Mouse (Mus musculus): Measurements from ENCODE around the gene Phactr1. TPM values are rescaled to one million over a fixed set of nuclear protein-coding genes. Genes with fewer than 3 reads are reported as not detected.

Phactr1 gene
- polyA plus RNA-seq, 1 experiment from 2014 or later, result 58.4 TPM

- 0 out of 2 replicates have a peak overlapping the region, but pooled peaks have one; percentile 26 for H3K9ac ChIP-seq (replicated peaks; ENCODE audit: low read depth, low read length)
- H3K36me3 ChIP-seq (ENCODE audit: control insufficient read depth, insufficient read depth, low read length), result 0 out of 2 replicates have a peak, but pooled peaks cover 4% of the 10 kb centered on the region
- 66% methylated on average over 10 of the region's 10 CpGs for WGBS
- no peaks in the 10 kb centered on the region for H3K9me3 ChIP-seq (ENCODE audit: control insufficient read depth, low read length)
- no peak for ATAC-seq (ENCODE audit: low read depth)
- H3K27me3 ChIP-seq (ENCODE audit: control insufficient read depth, insufficient read depth, low read length), result no peaks in the 10 kb centered on the region
- H3K4me2 ChIP-seq (ENCODE audit: low read depth, low read length), result no peak overlapping the region
- no peak overlapping the region for H3K4me3 ChIP-seq (ENCODE audit: low read depth, low read length)
- H3K4me1 ChIP-seq (ENCODE audit: control insufficient read depth, insufficient read depth, low read length), result no peaks in the 10 kb centered on the region
- H3K27ac ChIP-seq (ENCODE audit: low read depth, low read length), result peak overlapping the region; percentile 35; the same call in 1 of the 2 replicates
Measured at GRCm38 (mm10) chr13:43131741-43132191, 451.3 kb downstream of the Phactr1 start.

DNA sequence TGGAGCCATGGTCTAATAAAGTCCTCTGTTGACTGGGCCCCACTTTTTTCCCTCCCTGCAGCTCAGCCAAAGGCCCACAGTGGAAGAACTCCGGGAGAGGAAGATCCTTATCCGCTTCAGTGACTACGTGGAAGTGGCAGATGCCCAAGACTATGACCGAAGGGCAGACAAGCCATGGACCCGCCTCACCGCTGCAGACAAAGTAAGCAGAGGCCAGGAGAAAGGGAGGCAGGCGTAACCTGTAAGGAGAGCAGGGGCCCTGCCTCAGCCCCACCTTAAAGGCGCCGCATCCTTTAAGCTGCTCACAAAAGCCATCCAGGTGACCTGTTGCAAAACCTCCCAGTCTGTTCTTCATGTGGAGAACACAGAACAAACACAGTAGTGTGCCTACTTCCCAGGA, 452.4 kb downstream of the Phactr1 start:
- no peaks in the 10 kb centered on the region for H3K9me3 ChIP-seq (ENCODE audit: control insufficient read depth, low read length)
- 0 out of 2 replicates have a peak, but pooled peaks cover 4% of the 10 kb centered on the region for H3K36me3 ChIP-seq (ENCODE audit: control insufficient read depth, insufficient read depth, low read length)
- H3K4me1 ChIP-seq (ENCODE audit: control insufficient read depth, insufficient read depth, low read length), result no peaks in the 10 kb centered on the region
- WGBS, result 81% methylated on average over 9 of the region's 9 CpGs
- H3K4me2 ChIP-seq (ENCODE audit: low read depth, low read length), result no peak overlapping the region
- no peaks in the 10 kb centered on the region for H3K27me3 ChIP-seq (ENCODE audit: control insufficient read depth, insufficient read depth, low read length)
- no peak overlapping the region for H3K27ac ChIP-seq (ENCODE audit: low read depth, low read length)
- no peak for ATAC-seq (ENCODE audit: low read depth)
- no peak overlapping the region for H3K4me3 ChIP-seq (ENCODE audit: low read depth, low read length)
- H3K9ac ChIP-seq (replicated peaks; ENCODE audit: low read depth, low read length), result no peak overlapping the region

DNA sequence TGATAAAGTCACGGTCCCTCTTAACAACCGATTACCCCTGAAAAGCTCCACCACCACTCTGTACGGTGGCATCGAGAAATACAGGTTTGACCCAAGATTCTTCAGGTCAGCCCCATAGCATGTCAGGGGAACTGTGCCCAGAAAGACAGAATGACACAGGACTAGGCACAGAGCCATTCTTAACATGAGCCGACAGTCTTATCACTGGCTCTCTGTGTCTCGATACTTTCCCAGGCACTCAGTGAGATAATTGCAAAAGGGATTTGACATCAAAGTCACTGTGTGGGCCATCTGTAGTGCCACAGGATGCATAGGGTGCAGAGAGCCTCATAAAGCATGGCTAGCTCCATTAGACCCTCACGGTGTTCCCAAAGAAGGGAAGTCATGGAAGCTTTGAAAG, 453.0 kb downstream of the Phactr1 start:
- 84% methylated on average over 7 of the region's 7 CpGs for WGBS
- ATAC-seq (ENCODE audit: low read depth), result no peak
- H3K9me3 ChIP-seq (ENCODE audit: control insufficient read depth, low read length), result no peaks in the 10 kb centered on the region

GRCm38 (mm10) chr13:43134468-43134867, 454.0 kb downstream of the Phactr1 start:
- Histone ChIP-seq H3K9me3 (ENCODE audit: control insufficient read depth, low read length) (no peaks in the 10 kb centered on the region), H3K4me3 (ENCODE audit: low read depth, low read length) (no peak overlapping the region), H3K9ac (replicated peaks; ENCODE audit: low read depth, low read length) (no peak overlapping the region), H3K4me2 (ENCODE audit: low read depth, low read length) (no peak overlapping the region), H3K36me3 (ENCODE audit: control insufficient read depth, insufficient read depth, low read length) (0 out of 2 replicates have a peak, but pooled peaks cover 4% of the 10 kb centered on the region), H3K4me1 (ENCODE audit: control insufficient read depth, insufficient read depth, low read length) (no peaks in the 10 kb centered on the region), H3K27me3 (ENCODE audit: control insufficient read depth, insufficient read depth, low read length) (no peaks in the 10 kb centered on the region), H3K27ac (ENCODE audit: low read depth, low read length) (no peak overlapping the region)
- WGBS, result 72% methylated on average over 4 of the region's 4 CpGs
- ATAC-seq (ENCODE audit: low read depth), result no peak

More for the DNA sequence above, 453.0 kb downstream of the Phactr1 start:
- H3K4me1 ChIP-seq (ENCODE audit: control insufficient read depth, insufficient read depth, low read length), result no peaks in the 10 kb centered on the region
- no peak overlapping the region for H3K27ac ChIP-seq (ENCODE audit: low read depth, low read length)
- no peak overlapping the region for H3K9ac ChIP-seq (replicated peaks; ENCODE audit: low read depth, low read length)
- no peak overlapping the region for H3K4me2 ChIP-seq (ENCODE audit: low read depth, low read length)
- no peaks in the 10 kb centered on the region for H3K27me3 ChIP-seq (ENCODE audit: control insufficient read depth, insufficient read depth, low read length)
- H3K36me3 ChIP-seq (ENCODE audit: control insufficient read depth, insufficient read depth, low read length), result 0 out of 2 replicates have a peak, but pooled peaks cover 4% of the 10 kb centered on the region
- H3K4me3 ChIP-seq (ENCODE audit: low read depth, low read length), result no peak overlapping the region

GRCm38 (mm10) chr13:43144720-43145418, 464.4 kb downstream of the Phactr1 start:
- Histone ChIP-seq H3K9me3 (ENCODE audit: control insufficient read depth, low read length) (no peaks in the 10 kb centered on the region), H3K36me3 (ENCODE audit: control insufficient read depth, insufficient read depth, low read length) (no peaks in the 10 kb centered on the region), H3K4me2 (ENCODE audit: low read depth, low read length) (no peak overlapping the region), H3K9ac (replicated peaks; ENCODE audit: low read depth, low read length) (no peak overlapping the region), H3K4me3 (ENCODE audit: low read depth, low read length) (no peak overlapping the region), H3K27ac (ENCODE audit: low read depth, low read length) (no peak overlapping the region), H3K27me3 (ENCODE audit: control insufficient read depth, insufficient read depth, low read length) (no peaks in the 10 kb centered on the region), H3K4me1 (ENCODE audit: control insufficient read depth, insufficient read depth, low read length) (no peaks in the 10 kb centered on the region)
- whole genome bisulfite sequencing, result 82% methylated on average over 7 of the region's 7 CpGs
- ATAC-seq (ENCODE audit: low read depth), result no peak

- Histone ChIP-seq H3K9ac (replicated peaks; ENCODE audit: low read depth, low read length) (no peak overlapping the region), H3K4me1 (ENCODE audit: control insufficient read depth, insufficient read depth, low read length) (no peaks in the 10 kb centered on the region), H3K36me3 (ENCODE audit: control insufficient read depth, insufficient read depth, low read length) (peaks cover 6% of the 10 kb centered on the region; the same call in 1 of the 2 replicates), H3K4me3 (ENCODE audit: low read depth, low read length) (no peak overlapping the region), H3K27ac (ENCODE audit: low read depth, low read length) (no peak overlapping the region), H3K4me2 (ENCODE audit: low read depth, low read length) (no peak overlapping the region), H3K27me3 (ENCODE audit: control insufficient read depth, insufficient read depth, low read length) (no peaks in the 10 kb centered on the region), H3K9me3 (ENCODE audit: control insufficient read depth, low read length) (no peaks in the 10 kb centered on the region)
- ATAC-seq (ENCODE audit: low read depth), result no peak
- 42% methylated on average over 8 of the region's 8 CpGs for WGBS
Measured at GRCm38 (mm10) chr13:43146515-43147258, 466.3 kb downstream of the Phactr1 start.

- Histone ChIP-seq H3K4me1 (ENCODE audit: control insufficient read depth, insufficient read depth, low read length) (no peaks in the 10 kb centered on the region), H3K4me2 (ENCODE audit: low read depth, low read length) (no peak overlapping the region), H3K27ac (ENCODE audit: low read depth, low read length) (no peak overlapping the region), H3K9ac (replicated peaks; ENCODE audit: low read depth, low read length) (no peak overlapping the region), H3K9me3 (ENCODE audit: control insufficient read depth, low read length) (no peaks in the 10 kb centered on the region), H3K4me3 (ENCODE audit: low read depth, low read length) (no peak overlapping the region), H3K36me3 (ENCODE audit: control insufficient read depth, insufficient read depth, low read length) (peaks cover 12% of the 10 kb centered on the region; the same call in 1 of the 2 replicates), H3K27me3 (ENCODE audit: control insufficient read depth, insufficient read depth, low read length) (no peaks in the 10 kb centered on the region)
- 69% methylated on average over 4 of the region's 4 CpGs for WGBS
- ATAC-seq (ENCODE audit: low read depth), result no peak
Measured at GRCm38 (mm10) chr13:43148692-43149091, 468.3 kb downstream of the Phactr1 start.

- H3K4me1 ChIP-seq (ENCODE audit: control insufficient read depth, insufficient read depth, low read length), result no peaks in the 10 kb centered on the region
- H3K27me3 ChIP-seq (ENCODE audit: control insufficient read depth, insufficient read depth, low read length), result no peaks in the 10 kb centered on the region
- H3K27ac ChIP-seq (ENCODE audit: low read depth, low read length), result no peak overlapping the region
- H3K4me3 ChIP-seq (ENCODE audit: low read depth, low read length), result no peak overlapping the region
- H3K9me3 ChIP-seq (ENCODE audit: control insufficient read depth, low read length), result no peaks in the 10 kb centered on the region
- ATAC-seq (ENCODE audit: low read depth), result no peak
- peaks cover 13% of the 10 kb centered on the region; the same call in 1 of the 2 replicates for H3K36me3 ChIP-seq (ENCODE audit: control insufficient read depth, insufficient read depth, low read length)
- no peak overlapping the region for H3K9ac ChIP-seq (replicated peaks; ENCODE audit: low read depth, low read length)
- no peak overlapping the region for H3K4me2 ChIP-seq (ENCODE audit: low read depth, low read length)
- 88% methylated on average over 3 of the region's 3 CpGs for WGBS
Measured at GRCm38 (mm10) chr13:43149661-43150060, 469.2 kb downstream of the Phactr1 start.

DNA sequence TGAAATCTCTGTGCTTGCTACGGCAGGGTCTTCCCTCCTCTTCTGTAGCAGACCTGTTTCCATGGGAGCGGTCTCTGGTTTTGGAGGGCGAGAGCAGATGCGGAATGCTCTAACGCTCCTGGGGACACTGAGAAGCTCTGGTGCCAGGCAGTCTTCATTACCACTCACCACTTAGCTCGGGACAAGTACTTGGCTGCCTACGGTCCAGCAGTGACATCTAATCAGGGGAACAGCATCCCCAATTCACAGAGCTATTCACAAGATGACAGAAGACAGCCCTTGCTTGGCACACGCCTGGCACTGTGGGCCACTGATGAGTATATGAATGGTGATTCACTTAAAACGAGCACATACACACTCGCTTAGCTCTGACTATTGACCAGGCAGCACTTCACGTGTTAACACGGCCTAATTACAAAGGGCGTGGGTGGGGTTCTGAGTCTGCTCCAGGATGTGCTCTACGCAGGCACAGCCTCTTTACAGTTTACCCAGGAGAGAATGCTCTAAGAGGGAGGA, 471.6 kb downstream of the Phactr1 start:
- WGBS, result 88% methylated on average over 14 of the region's 14 CpGs
- no peaks in the 10 kb centered on the region for H3K27me3 ChIP-seq (ENCODE audit: control insufficient read depth, insufficient read depth, low read length)
- H3K9me3 ChIP-seq (ENCODE audit: control insufficient read depth, low read length), result no peaks in the 10 kb centered on the region
- no peak overlapping the region for H3K4me2 ChIP-seq (ENCODE audit: low read depth, low read length)
- H3K9ac ChIP-seq (replicated peaks; ENCODE audit: low read depth, low read length), result no peak overlapping the region
- H3K4me3 ChIP-seq (ENCODE audit: low read depth, low read length), result no peak overlapping the region
- no peak for ATAC-seq (ENCODE audit: low read depth)
- peaks cover 13% of the 10 kb centered on the region; the same call in 1 of the 2 replicates for H3K36me3 ChIP-seq (ENCODE audit: control insufficient read depth, insufficient read depth, low read length)
- H3K4me1 ChIP-seq (ENCODE audit: control insufficient read depth, insufficient read depth, low read length), result no peaks in the 10 kb centered on the region
- H3K27ac ChIP-seq (ENCODE audit: low read depth, low read length), result no peak overlapping the region

Measured in neural tube, embryonic 14.5 days (tissue).